Mouse (Mus musculus) layer of hippocampus, postnatal 10 days (tissue): ENCODE measurements at regions not wholly inside any gene's neighbourhood (a gene's known extent, or its start where the extent isn't known, plus 50 kb on each side); places are given as distances from the start of the nearest gene placed in this dataset.
A peak's percentile ranks its signal among the peaks of the same experiment; 100 is the strongest.
"Not testable (repeated sequence)": the region's sequence is repeated elsewhere in the genome, so short reads cannot be mapped to it uniquely, and the experiment has no call there.

ENCODE experiments used
- DNase-seq, 2 experiments: peaks; one replicate each; pipeline ENCODE4 v3.0.0; 2021; ENCODE audit warnings: low spot score in 2 of 2

DNA sequence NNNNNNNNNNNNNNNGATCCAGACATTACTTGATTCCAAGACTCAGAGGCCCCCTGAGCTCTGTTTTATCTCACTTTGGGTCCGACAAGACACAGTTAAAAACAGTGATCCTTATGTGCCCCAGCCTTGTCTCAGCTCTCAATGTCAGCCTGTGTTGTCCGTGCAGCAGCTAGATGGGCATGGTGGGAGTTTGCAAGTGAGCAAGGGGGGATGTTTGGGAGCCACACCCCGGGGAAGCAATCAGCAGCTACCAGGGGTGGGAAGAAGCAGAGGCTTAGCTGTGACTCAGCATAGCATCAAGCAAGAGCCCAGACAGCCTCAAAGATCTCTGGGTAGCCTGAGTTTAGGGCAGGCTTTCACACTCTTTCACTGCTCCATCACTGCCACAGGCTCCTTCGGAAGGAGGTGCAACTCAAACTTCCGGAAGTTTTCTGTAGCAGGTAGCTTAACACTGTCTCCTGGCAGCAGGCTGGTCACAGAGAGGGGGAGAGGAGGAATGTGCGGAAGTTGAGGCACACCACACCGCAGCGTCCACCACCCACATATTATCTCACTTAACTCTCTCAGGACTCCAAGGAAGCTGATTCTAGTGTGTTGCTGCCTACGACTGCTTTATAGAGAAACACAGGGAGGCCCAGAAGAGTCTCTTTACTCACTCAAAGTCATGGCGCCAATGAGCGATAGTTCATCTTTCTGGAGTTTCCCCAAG is 80.2 kb upstream of the Defb33 start:
- DNase-seq, result peak in 1 of 2 experiments; percentile 12

DNA sequence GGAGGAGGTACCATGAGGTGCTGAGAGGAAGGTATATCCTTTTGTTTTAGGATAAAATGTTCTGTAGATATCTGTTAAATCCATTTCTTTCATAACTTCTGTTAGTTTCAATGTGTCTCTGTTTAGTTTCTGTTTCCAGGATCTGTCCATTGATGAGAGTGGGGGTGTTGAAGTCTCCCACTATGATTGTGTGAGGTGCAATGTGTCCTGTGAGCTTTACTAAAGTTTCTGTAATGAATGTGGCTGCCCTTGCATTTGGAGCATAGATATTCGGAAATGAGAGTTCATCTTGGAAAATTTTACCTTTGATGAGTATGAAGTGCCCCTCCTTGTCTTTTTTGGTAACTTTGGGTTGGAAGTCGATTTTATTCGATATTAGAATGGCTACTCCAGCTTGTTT is 79.0 kb upstream of the Defb33 start:
- DNase-seq, result peak in 1 of 2 experiments; percentile 11

DNA sequence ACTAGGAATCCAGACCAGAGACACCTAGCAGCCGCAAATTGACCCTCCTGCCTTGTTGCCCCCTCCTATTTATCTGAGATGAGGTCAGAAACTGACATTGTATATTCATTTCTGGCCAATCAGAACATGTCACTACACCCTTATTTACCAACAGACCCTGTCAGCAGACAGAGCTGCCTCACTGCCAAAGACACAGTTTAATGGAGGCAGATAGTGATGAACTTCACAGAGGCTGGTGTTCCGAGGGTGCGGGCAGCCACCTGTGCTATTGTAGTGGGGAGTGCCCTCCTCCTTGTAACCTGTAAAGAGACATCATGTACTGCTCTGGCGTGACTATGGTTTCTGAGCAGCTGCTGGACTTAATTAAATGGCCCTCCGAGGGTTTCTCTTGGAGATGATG is 70.0 kb upstream of the Defb33 start:
- DNase-seq, result peak; percentile 25 to 28

DNA sequence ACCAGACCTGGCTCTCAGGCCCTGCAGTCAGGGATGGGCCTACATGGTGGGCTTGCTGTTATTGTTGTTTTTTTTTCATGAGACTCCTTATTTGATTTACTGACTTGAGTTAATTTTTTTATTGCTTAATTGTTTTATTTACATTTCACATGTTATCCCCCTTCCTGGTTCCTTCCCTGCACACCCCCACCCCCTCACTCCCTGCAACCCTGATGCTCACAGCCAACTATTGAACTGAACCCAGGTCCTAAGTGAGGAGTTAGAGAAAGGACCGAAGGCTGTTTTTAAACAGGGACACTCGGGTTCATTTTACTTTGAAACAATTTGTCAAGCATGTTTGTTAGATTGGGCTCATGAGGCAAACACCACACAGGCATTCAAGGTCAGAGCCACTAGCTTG is 69.2 kb upstream of the Defb33 start:
- DNase-seq, result not testable (repeated sequence)

- DNase-seq, result not testable (repeated sequence)
Measured at GRCm38 (mm10) chr8:20839481-20839880, 53.0 kb upstream of the Defb33 start.
